Mouse (Mus musculus) forebrain, embryonic 15.5 days (tissue): ENCODE results near the gene Atg3. TPM values are rescaled to one million over a fixed set of nuclear protein-coding genes. Genes with fewer than 3 reads are reported as not detected.

Experiments
- ATAC-seq: fragments of 200-750 bp; cut with Nextera tagmentation; replicated peaks from 2 replicates; pipeline ENCODE4 v1.8.0; 2017; ENCODE audit warnings: mild to moderate bottlenecking, moderate TSS enrichment, moderate library complexity
- H3K27ac ChIP-seq: fragments of 300-500 bp; sonication (generic); replicated peaks from 2 replicates; pipeline ENCODE4 v1.5.1; 2015; ENCODE audit warnings: mild to moderate bottlenecking, inconsistent platforms
- H3K27me3 ChIP-seq: fragments of 300-500 bp; sonication (generic); 2 replicates; pipeline ENCODE4 v1.6.1; 2015; ENCODE audit warnings: inconsistent platforms
- H3K36me3 ChIP-seq: fragments of 300-500 bp; sonication (generic); 2 replicates; pipeline ENCODE4 v1.6.1; 2015; ENCODE audit warnings: mild to moderate bottlenecking, inconsistent platforms
- H3K4me1 ChIP-seq: fragments of 300-500 bp; sonication (generic); 2 replicates; pipeline ENCODE4 v1.6.1; 2015; ENCODE audit warnings: inconsistent platforms
- H3K4me2 ChIP-seq: fragments of 300-500 bp; sonication (generic); replicated peaks from 2 replicates; pipeline ENCODE4 v1.6.1; 2015; ENCODE audit warnings: mild to moderate bottlenecking, inconsistent platforms
- H3K4me3 ChIP-seq: fragments of 300-500 bp; sonication (generic); 2 replicates; pipeline ENCODE4 v1.5.1; 2015; ENCODE audit warnings: mild to moderate bottlenecking, inconsistent platforms
- H3K9ac ChIP-seq: fragments of 300-500 bp; sonication (generic); replicated peaks from 2 replicates; pipeline ENCODE4 v1.6.1; 2015; ENCODE audit warnings: mild to moderate bottlenecking, inconsistent platforms
- H3K9me3 ChIP-seq: fragments of 300-500 bp; sonication (generic); 2 replicates; pipeline ENCODE4 v1.6.1; 2016; ENCODE audit warnings: inconsistent platforms
- WGBS: fragments of 180-500 bp; shearing (Covaris S2); methylation state at CpG from one replicate; pipeline ENCODE4 v1.1.7; 2015; ENCODE audit warnings: mixed read lengths; 5-methylcytosine and 5-hydroxymethylcytosine counted together
- polyA plus RNA-seq: library from polyadenylated mRNA; unstranded; fragments of >200 nt; fragmentation: Nextera tagmentation; extraction: Ambion mirVana; gene quantifications from 2 replicates; pipeline ENCODE4 v1.2.1, GENCODE M21; 2015

Atg3 gene
- polyA plus RNA-seq, 1 experiment from 2014 or later = 54.0 TPM

- no peaks in the 10 kb centered on the region for H3K4me1 ChIP-seq
- no peak overlapping the region for H3K4me3 ChIP-seq
- WGBS = 89% methylated on average over 3 of the region's 3 CpGs
- no peak overlapping the region for H3K27ac ChIP-seq
- H3K4me2 ChIP-seq = no peak overlapping the region
- no peaks in the 10 kb centered on the region for H3K27me3 ChIP-seq
- H3K9ac ChIP-seq = no peak overlapping the region
- H3K36me3 ChIP-seq = no peaks in the 10 kb centered on the region
- no peak for ATAC-seq
- H3K9me3 ChIP-seq = no peaks in the 10 kb centered on the region
These were observed 64.2 kb downstream of the Atg3 start for GRCm38 (mm10) chr16:45222771-45223170.

GRCm38 (mm10) chr16:45223648-45224388 is 65.2 kb downstream of the Atg3 start, which contains the start of gene Btla:
TSS of gene Btla (plus strand) at chr16:45224315.
- Histone ChIP-seq H3K36me3 (no peaks in the 10 kb centered on the region), H3K4me1 (no peaks in the 10 kb centered on the region), H3K4me3 (no peak within 1 kb of the TSS), H3K9ac (no peak within 1 kb of the TSS), H3K9me3 (no peaks in the 10 kb centered on the region), H3K27ac (no peak within 1 kb of the TSS), H3K4me2 (no peak within 1 kb of the TSS), H3K27me3 (no peaks in the 10 kb centered on the region)
- no peak for ATAC-seq
- WGBS = 35% methylated on average over 10 of the region's 10 CpGs

GRCm38 (mm10) chr16:45224431-45225008 is 65.9 kb downstream of the Atg3 start:
- Histone ChIP-seq H3K27ac (no peak overlapping the region), H3K36me3 (no peaks in the 10 kb centered on the region), H3K27me3 (no peaks in the 10 kb centered on the region), H3K4me1 (no peaks in the 10 kb centered on the region), H3K9ac (no peak overlapping the region), H3K4me2 (no peak overlapping the region), H3K9me3 (no peaks in the 10 kb centered on the region), H3K4me3 (no peak overlapping the region)
- 71% methylated on average over 4 of the region's 4 CpGs for WGBS
- no peak for ATAC-seq

GRCm38 (mm10) chr16:45227002-45227401 is 68.4 kb downstream of the Atg3 start:
- H3K4me2 ChIP-seq = no peak overlapping the region
- WGBS = 51% methylated on average over 1 of the region's 1 CpGs
- H3K9me3 ChIP-seq = no peaks in the 10 kb centered on the region
- H3K9ac ChIP-seq = no peak overlapping the region
- no peaks in the 10 kb centered on the region for H3K4me1 ChIP-seq
- H3K36me3 ChIP-seq = no peaks in the 10 kb centered on the region
- no peak for ATAC-seq
- no peaks in the 10 kb centered on the region for H3K27me3 ChIP-seq
- no peak overlapping the region for H3K4me3 ChIP-seq
- no peak overlapping the region for H3K27ac ChIP-seq

- Histone ChIP-seq H3K4me1 (no peaks in the 10 kb centered on the region), H3K4me3 (no peak overlapping the region), H3K9ac (no peak overlapping the region), H3K36me3 (no peaks in the 10 kb centered on the region), H3K27me3 (no peaks in the 10 kb centered on the region), H3K27ac (no peak overlapping the region), H3K4me2 (no peak overlapping the region), H3K9me3 (no peaks in the 10 kb centered on the region)
- ATAC-seq = no peak
- 93% methylated on average over 1 of the region's 1 CpGs for WGBS
These were observed 72.7 kb downstream of the Atg3 start for GRCm38 (mm10) chr16:45231296-45231695.

GRCm38 (mm10) chr16:45233007-45233406 is 74.4 kb downstream of the Atg3 start:
- 72% methylated on average over 3 of the region's 3 CpGs for WGBS
- Histone ChIP-seq H3K4me3 (no peak overlapping the region), H3K4me1 (no peaks in the 10 kb centered on the region)

More at GRCm38 (mm10) chr16:45233007-45233406, 74.4 kb downstream of the Atg3 start:
- ATAC-seq = no peak
- no peaks in the 10 kb centered on the region for H3K9me3 ChIP-seq
- H3K4me2 ChIP-seq = no peak overlapping the region
- no peak overlapping the region for H3K27ac ChIP-seq
- H3K27me3 ChIP-seq = no peaks in the 10 kb centered on the region
- no peaks in the 10 kb centered on the region for H3K36me3 ChIP-seq
- H3K9ac ChIP-seq = no peak overlapping the region

Other genes with a start within 250 kb of the Atg3 start
- not detected in 2 replicates for gene Cd200r3, start 215.1 kb upstream of the Atg3 start, polyA plus RNA-seq
- gene Ccdc80, start 65.4 kb upstream of the Atg3 start, polyA plus RNA-seq = 26.3 and 26.5 TPM in 2 replicates
- 33.1 and 38.3 TPM in 2 replicates for gene Slc35a5, start 79 bp upstream of the Atg3 start, polyA plus RNA-seq
- gene Btla, start 65.5 kb downstream of the Atg3 start, polyA plus RNA-seq = 0.23 TPM in 1 of 2 replicates, not detected in the other